Mouse (Mus musculus) lung, postnatal 0 days (tissue): ENCODE measurements around the gene Tac4.

Experiments
- CTCF ChIP-seq: IDR thresholded peaks from 2 replicates; pipeline ENCODE4 v1.5.1; 2016; ENCODE audit warnings: antibody characterized with exemption, mild to moderate bottlenecking
- EP300 ChIP-seq: IDR thresholded peaks from 2 replicates; pipeline ENCODE4 v1.6.1; 2016; ENCODE audit warnings: antibody characterized with exemption, mild to moderate bottlenecking, control low read depth

DNA sequence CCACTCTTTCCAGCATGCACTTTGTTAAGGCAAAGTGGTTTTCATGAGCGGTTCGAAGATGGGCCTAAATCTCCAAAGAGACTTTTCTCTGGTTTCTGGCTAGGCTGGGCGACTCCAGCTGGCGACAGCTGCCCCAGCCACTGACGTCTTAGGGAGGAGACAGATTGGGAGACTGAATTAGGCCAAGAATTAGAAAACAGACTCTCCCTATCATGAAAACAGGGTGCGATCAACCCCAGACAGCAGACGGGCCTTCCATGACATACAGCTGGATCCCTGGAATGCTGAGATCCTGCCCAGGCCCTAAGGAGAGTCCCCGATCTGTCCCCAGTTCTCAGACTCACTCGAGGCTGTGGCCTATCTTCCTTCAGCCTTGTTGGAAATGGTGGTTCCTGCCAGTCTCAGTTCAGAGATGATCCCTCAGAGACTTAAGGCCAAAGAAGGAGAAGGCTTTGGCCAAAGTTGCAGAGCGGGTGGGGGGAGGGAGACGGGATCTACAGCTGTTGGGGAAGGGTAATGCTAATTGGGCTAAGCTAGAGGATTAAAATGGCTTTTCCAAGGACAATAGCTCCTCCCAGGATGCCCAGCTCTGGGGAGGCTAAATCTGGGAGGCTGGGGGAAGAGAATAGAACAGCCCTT is 2.6 kb downstream of the Tac4 start:
- TF ChIP-seq CTCF (no peak), EP300 (peak; percentile 15; the same call in 1 of the 2 replicates)
